Mouse (Mus musculus) MEL (cell line): ENCODE measurements around the gene Gtf3a. TPM values are rescaled to one million over a fixed set of nuclear protein-coding genes. Genes with fewer than 3 reads are reported as not detected.
"Not testable (repeated sequence)": the region's sequence is repeated elsewhere in the genome, so short reads cannot be mapped to it uniquely, and the experiment has no call there.

Source experiments
- DNase-seq: peaks from one replicate; pipeline ENCODE4 v3.0.0; 2011; ENCODE audit warnings: low read depth, low spot score
- H3K27ac ChIP-seq: 2 replicates; pipeline ENCODE4 v1.5.1; 2012; ENCODE audit warnings: low read depth, mild to moderate bottlenecking, control low read depth, low read length, moderate library complexity; ENCODE audit not compliant: control insufficient read depth
- H3K27me3 ChIP-seq, 2 experiments: fragments of 150-350 bp in 1 of 2; sonication (generic) in 1 of 2; 2 replicates each; pipeline ENCODE4 v1.6.1; 2012; ENCODE audit warnings: low read length in 2 of 2, mild to moderate bottlenecking in 2 of 2, improper control_type of control experiment in 1 of 2, moderate library complexity in 1 of 2; ENCODE audit not compliant: insufficient read depth in 2 of 2, control insufficient read depth in 1 of 2
- H3K36me3 ChIP-seq, 2 experiments: 2 replicates each; pipeline ENCODE4 v1.6.1; 2012 to 2014; ENCODE audit warnings: low read length in 2 of 2, improper control_type of control experiment in 1 of 2, inconsistent platforms in 1 of 2, mild to moderate bottlenecking in 1 of 2; ENCODE audit not compliant: insufficient read depth in 2 of 2, control insufficient read depth in 1 of 2
- H3K4me1 ChIP-seq, 2 experiments: fragments of 150-350 bp in 1 of 2; sonication (generic) in 1 of 2; 2 replicates each; pipeline ENCODE4 v1.6.1; 2012; ENCODE audit warnings: low read length in 2 of 2, improper control_type of control experiment in 1 of 2, mild to moderate bottlenecking in 1 of 2; ENCODE audit not compliant: insufficient read depth in 2 of 2, control insufficient read depth in 1 of 2
- H3K4me3 ChIP-seq, 2 experiments: fragments of 150-350 bp in 1 of 2; sonication (generic) in 1 of 2; 2 replicates each; pipeline ENCODE4 v1.5.1; 2012; ENCODE audit warnings: low read depth in 2 of 2, low read length in 2 of 2, mild to moderate bottlenecking in 2 of 2, moderate library complexity in 2 of 2, control low read depth in 1 of 2, improper control_type of control experiment in 1 of 2; ENCODE audit not compliant: control insufficient read depth in 1 of 2, insufficient read depth in 1 of 2
- H3K79me2 ChIP-seq: 2 replicates; pipeline ENCODE4 v1.6.1; 2012; ENCODE audit warnings: mild to moderate bottlenecking, low read length, moderate library complexity; ENCODE audit not compliant: control insufficient read depth, poor library complexity, insufficient read depth
- H3K9ac ChIP-seq: 2 replicates; pipeline ENCODE4 v1.6.1; 2012; ENCODE audit warnings: low read depth, mild to moderate bottlenecking, control low read depth, low read length, moderate library complexity; ENCODE audit not compliant: control insufficient read depth, poor library complexity, severe bottlenecking
- H3K9me3 ChIP-seq: fragments of 150-350 bp; sonication (generic); replicated peaks from 2 replicates; pipeline ENCODE4 v1.6.1; 2012; ENCODE audit warnings: mild to moderate bottlenecking, low read length, improper control_type of control experiment, moderate library complexity; ENCODE audit not compliant: insufficient read depth
- ETS1 ChIP-seq: IDR thresholded peaks from 2 replicates; pipeline ENCODE4 v1.6.1; 2012; ENCODE audit warnings: low read depth, mild to moderate bottlenecking, inconsistent platforms, low read length, improper control_type of control experiment, moderate library complexity
- GABPA ChIP-seq: IDR thresholded peaks from 2 replicates; pipeline ENCODE4 v1.6.1; 2012; ENCODE audit warnings: low read depth, mild to moderate bottlenecking, inconsistent platforms, low read length, improper control_type of control experiment, moderate library complexity
- JUND ChIP-seq: IDR thresholded peaks from 2 replicates; pipeline ENCODE4 v1.6.1; 2011; ENCODE audit warnings: low read depth, mild to moderate bottlenecking, improper control_type of control experiment, low read length
- MAX ChIP-seq: IDR thresholded peaks from 2 replicates; pipeline ENCODE4 v1.6.1; 2011; ENCODE audit warnings: low read length, improper control_type of control experiment
- SIN3A ChIP-seq: IDR thresholded peaks from 2 replicates; pipeline ENCODE4 v1.6.1; 2012; ENCODE audit warnings: low read length, improper control_type of control experiment, inconsistent platforms
- TBP ChIP-seq: IDR thresholded peaks from 2 replicates; pipeline ENCODE4 v1.8.0; 2011; ENCODE audit warnings: low read depth, low read length, improper control_type of control experiment
- ZNF384 ChIP-seq: IDR thresholded peaks from 2 replicates; pipeline ENCODE4 v1.6.1; 2012; ENCODE audit warnings: low read depth, mild to moderate bottlenecking, inconsistent platforms, low read length, improper control_type of control experiment
- polyA plus RNA-seq, 2 experiments: library from polyadenylated mRNA; stranded (reverse) in 1 of 2; unstranded in 1 of 2; fragments of >175 nt in 1 of 2; fragments of >200 nt in 1 of 2; gene quantifications; 2 replicates each; pipeline versions ENCODE4 v1.2.1 to v1.2.4; 2012; ENCODE audit warnings: low replicate concordance in 2 of 2, low read depth in 1 of 2; ENCODE audit not compliant: insufficient read length in 2 of 2, insufficient read depth in 1 of 2, missing spikeins in 1 of 2
- total RNA-seq: library from RNA; depleted of rRNA; stranded (reverse); fragments of 300-350 nt; gene quantifications from 2 replicates; pipeline ENCODE4 v1.2.3, GENCODE M21; 2012

The Gtf3a gene
- total and polyA plus RNA-seq, 3 experiments, result 173 to 204 TPM; not detected in 1

- H3K9ac ChIP-seq, H3K4me3 ChIP-seq, H3K4me1 ChIP-seq, H3K36me3 ChIP-seq, H3K79me2 ChIP-seq, H3K27me3 ChIP-seq, H3K27ac ChIP-seq, DNase-seq, H3K9me3 ChIP-seq: not testable (repeated sequence)
- 0 out of 2 replicates have a peak, but pooled peaks have one; percentile 8 for TF ChIP-seq TBP
- TF ChIP-seq ZNF384, result peak; percentile 81
Measured at GRCm38 (mm10) chr5:146917357-146917756, 31.1 kb upstream of the Gtf3a start.

GRCm38 (mm10) chr5:146919874-146920273, 28.6 kb upstream of the Gtf3a start:
- no peak overlapping the region for H3K4me3 ChIP-seq
- no peaks in the 10 kb centered on the region for H3K9me3 ChIP-seq
- no peaks in the 10 kb centered on the region for H3K27me3 ChIP-seq
- no peak overlapping the region for H3K27ac ChIP-seq
- H3K79me2 ChIP-seq, result no peaks in the 10 kb centered on the region
- no peak for TF ChIP-seq SIN3A
- DNase-seq, result no peak
- H3K4me1 ChIP-seq, result no peaks in the 10 kb centered on the region
- H3K9ac ChIP-seq, result no peak overlapping the region
- no peaks in the 10 kb centered on the region for H3K36me3 ChIP-seq

GRCm38 (mm10) chr5:146920314-146921161, 27.9 kb upstream of the Gtf3a start:
- no peak overlapping the region for H3K4me3 ChIP-seq
- no peak for TF ChIP-seq MAX
- H3K9ac ChIP-seq, result no peak overlapping the region
- H3K27me3 ChIP-seq, result peaks cover 0 to 2% of the 10 kb centered on the region in 2 experiments; a peak in 1 of 4 replicates
- DNase-seq, result no peak
- H3K27ac ChIP-seq, result no peak overlapping the region
- no peaks in the 10 kb centered on the region for H3K79me2 ChIP-seq
- no peaks in the 10 kb centered on the region for H3K4me1 ChIP-seq
- no peaks in the 10 kb centered on the region for H3K36me3 ChIP-seq
- no peaks in the 10 kb centered on the region for H3K9me3 ChIP-seq

- Histone ChIP-seq H3K27me3 (peaks cover 0 to 2% of the 10 kb centered on the region in 2 experiments; a peak in 1 of 4 replicates), H3K9ac (no peak overlapping the region), H3K36me3 (no peaks in the 10 kb centered on the region), H3K27ac (no peak overlapping the region), H3K9me3 (no peaks in the 10 kb centered on the region), H3K4me3 (no peak overlapping the region), H3K4me1 (no peaks in the 10 kb centered on the region), H3K79me2 (no peaks in the 10 kb centered on the region)
- TF ChIP-seq ETS1 (no peak), GABPA (no peak), ZNF384 (no peak), JUND (no peak), TBP (no peak)
- no peak for DNase-seq
Measured at GRCm38 (mm10) chr5:146921224-146921623, 27.2 kb upstream of the Gtf3a start.
